Mouse (Mus musculus) stomach, adult 2 months (tissue): ENCODE measurements around the gene Dnaaf2. TPM values are rescaled to one million over a fixed set of nuclear protein-coding genes. Genes with fewer than 3 reads are reported as not detected.

Experiments used
- polyA plus RNA-seq: library from polyadenylated mRNA; depleted of rRNA; stranded (reverse); fragments of >200 nt; gene quantifications from 2 replicates; pipeline ENCODE4 v1.2.3, GENCODE M21; 2012; rRNA removed

Gene Dnaaf2
- polyA plus RNA-seq: 0.44 and 0.66 TPM in 2 replicates

DNA sequence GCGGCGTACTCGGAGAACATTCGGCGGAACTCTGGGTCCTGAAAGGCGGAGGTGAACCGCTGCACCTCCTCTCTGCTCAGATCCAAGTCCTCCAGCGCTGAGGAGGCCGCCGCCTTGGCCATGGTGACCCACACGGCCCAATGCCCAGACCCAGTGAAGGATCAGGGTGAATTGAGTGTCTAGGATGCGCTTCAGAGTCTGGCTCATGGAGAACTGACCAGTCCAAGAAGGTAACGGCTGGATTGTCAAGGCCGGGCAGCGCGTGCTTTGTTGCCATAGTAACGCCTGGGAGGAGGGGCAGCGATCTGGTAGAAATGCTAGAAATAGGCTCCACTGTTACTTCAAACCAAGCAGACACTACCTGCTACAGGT, at the start of gene Dnaaf2:
Gene Dnaaf2, minus strand, starts transcription at position 266 of the 372 bp plus-strand sequence.

DNA sequence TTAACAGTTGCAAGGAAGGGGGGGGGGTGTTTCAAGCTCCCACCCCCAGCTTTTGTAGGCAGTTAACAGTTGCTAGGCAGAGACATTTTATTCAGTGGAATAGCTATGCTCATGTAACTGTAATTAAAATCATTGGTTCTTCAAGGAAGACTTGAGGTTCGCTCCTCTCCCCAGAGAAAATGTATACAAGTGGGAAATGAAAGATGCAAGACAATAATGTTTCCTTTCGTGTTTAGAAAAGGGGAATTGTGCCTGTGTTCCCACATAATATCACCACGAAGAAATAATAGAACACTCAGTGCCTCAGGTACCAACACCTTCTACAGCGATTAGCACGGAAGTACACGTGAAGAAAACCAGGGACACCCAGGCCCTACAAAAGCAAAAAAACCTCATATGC, 42.6 kb upstream of the Dnaaf2 start, which contains the start of gene Klhdc1:
Gene Klhdc1, plus strand, starts transcription at position 301 of the 400 bp plus-strand sequence.

DNA sequence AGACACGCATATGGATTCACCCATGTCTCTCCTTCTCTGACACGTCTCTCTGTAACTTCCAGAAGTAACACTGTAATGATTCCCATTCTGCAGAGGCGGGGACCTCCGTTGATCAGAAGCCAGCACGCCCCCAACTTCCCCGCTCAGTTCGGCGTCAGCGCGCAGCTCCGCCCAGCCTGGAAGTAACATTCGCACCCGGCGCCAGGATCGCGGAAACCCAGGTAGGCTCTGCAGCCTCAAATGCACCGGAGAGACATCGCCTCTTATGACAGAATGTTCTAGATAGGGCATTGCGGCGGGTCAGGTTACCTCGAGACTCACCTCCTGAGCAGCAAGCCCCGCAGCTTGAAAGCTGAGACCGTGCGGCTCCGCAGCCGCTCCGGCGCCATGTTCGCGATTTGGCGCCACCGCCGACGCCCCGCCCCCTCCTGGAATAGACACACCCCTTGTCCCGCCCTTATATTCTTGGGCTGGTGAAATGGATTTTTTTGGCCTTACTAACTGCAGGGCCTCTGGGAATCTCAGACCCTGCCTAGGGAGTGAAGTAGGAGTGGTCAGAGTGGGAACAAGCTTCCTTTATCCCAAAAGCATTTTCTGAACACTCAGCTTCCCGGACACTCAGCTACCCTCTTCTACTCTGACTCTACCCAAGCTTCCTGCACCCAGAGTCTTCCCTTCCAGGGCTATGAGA, 29.7 kb upstream of the Dnaaf2 start, which contains the start of gene Pole2:
Gene Pole2, minus strand, starts transcription at position 420 of the 691 bp plus-strand sequence.

DNA sequence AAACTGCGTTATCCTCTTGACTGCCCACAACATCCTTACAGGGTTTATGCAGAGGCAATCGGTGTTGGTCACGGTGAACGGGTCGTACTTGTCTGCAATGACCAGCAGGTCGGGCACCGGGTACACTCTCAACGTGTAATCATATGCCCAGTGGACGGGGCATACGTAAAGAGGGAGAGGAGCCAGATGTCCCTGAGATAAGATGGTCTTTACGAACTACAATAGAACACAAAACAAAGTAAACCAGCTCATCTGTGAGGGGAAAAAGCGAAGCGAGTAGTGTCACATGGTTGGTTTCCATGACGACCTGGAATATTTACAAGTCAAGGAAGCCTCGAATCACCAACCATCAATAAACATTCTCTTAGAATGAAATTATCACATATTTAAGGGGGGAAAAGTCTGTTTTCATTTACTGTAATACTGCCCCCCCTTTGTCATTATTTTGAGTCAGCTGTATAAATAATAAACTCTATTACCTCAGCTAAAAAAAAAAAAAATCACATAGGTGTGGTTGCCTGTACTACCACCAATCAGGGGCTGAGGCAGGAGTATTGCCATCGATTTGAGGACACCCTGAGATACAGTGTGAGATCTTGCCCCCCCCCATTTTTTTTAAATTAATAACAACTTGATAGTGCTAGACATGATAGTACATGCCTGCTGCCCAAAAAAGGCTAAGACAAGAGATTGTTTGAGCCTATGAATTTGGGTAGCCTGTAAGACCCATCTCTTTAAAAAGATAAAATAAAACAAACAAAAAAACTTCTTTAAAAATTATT, 6.0 kb upstream of the Dnaaf2 start, which contains the start of gene Gm49384:
Gene Gm49384, minus strand, starts transcription at position 216 of the 782 bp plus-strand sequence.

DNA sequence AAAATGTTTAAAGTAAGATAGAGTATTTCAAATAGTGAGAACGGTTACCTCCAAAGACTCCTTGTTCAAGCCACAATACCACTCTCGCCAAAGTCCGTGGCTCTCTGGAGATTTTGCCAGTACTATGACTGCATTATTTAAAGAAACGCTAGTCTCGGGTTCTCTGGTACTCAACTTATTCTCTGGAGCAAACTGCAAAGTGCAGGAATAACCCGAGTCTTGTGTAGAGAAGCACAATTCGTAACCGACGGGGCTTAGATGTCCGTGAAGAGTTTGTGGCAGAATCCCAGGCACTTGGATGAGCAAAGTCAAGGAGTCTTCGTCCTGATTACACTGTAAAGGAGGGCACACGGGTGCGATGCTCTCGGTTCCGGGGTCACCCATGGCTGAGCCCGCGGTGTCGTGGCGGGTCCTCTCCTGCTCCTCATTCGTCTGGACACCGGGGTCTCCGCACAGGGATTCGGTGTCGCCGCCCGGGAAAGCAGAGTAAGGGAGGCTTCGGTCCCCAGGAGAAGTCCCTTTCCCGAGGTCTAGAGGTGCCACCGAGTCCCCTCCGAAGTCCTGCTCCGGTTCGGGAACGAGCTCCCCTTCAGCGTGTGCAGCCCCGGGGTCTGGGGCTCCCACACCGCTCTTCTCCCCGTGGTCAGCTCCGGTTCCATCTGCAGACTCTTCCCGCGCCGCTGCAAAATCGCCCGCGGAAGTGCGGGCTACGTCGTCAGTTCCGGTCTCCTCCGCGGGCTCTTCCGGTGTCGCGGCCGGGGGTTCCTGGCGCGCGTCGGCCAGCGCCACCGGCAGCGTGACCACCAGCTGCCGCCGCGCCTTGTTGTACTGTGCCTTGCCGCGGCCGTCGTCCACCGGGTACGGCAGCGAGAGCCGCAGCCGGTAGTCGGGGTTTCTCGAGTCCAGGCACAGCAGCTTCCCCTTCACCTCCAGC, 1.5 kb downstream of the Dnaaf2 start, which contains the start of gene Gm49383:
Gene Gm49383, minus strand, starts transcription at position 661 of the 934 bp plus-strand sequence.

DNA sequence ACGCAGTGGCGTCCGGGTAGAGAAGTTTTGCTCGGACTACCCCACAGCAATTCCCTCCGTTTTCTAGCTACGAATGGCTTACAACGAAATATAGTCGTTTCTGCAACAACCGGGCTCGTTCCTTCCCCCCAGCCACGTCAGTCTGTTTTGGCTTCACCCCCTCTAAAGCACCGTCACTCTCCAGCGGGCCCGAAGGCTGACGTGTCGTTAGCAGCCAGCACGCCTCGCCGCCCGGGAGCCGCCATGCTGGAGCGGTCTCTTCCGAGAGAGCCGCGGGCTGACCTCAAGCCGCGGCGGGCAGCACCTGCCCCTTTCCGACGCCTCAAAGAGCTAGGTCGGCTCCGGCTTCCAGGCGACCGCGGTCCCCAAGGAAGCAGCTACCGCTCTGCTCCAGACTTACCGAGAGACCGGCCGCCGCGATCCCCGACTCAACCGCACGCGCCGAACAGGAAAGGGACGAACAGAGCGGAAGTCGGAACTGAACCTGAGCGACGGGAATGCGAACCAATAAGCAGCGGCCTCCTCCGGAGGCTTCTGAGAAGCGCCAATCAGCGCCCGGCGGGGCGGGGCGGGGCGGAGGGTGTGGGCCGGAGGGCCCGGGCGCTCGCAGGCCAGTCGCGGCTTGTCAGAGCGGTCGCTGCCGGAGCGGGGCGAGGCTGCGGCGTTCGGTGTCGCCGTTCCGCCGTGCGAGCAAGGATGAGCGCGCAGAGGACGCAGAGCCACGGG, 14.5 kb downstream of the Dnaaf2 start, which contains the start of the genes Rpl36al and Mgat2:
Gene Rpl36al, minus strand, starts transcription at position 501 of the 726 bp plus-strand sequence.
Gene Mgat2, plus strand, starts transcription at position 575 of the 726 bp plus-strand sequence.

DNA sequence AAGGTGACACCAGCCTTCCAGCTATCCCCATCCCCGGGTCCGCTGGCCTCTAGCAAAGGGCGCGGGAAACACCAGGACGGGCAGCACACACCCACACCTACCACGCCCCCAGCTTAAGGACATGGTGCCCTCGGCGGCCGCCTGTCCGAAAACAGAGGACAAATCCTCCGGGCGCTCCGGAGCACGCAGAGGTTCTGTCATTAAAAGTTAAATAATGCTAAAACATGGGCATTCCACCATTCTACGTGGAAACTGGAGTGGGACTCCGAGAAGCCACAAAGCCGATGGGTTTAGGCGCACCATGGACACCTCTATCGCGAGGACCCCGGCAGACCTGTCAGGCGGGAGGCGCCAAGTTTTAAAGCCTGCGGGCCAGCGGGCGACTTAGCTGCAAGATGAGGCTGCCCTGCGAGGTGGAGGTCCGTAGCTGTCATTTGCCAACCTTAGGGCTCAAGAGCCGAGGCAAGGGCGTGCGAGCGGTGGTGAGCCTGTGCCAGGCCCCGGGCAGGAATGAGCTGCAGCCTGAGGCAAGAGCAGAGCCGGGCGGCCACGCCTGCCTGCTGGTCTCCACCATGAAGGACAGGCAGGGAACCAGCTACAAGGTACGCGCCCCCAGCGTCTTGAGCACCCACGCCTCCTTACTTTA, 29.6 kb downstream of the Dnaaf2 start, which contains the start of gene Lrr1:
Gene Lrr1, plus strand, starts transcription at position 354 of the 646 bp plus-strand sequence.

DNA sequence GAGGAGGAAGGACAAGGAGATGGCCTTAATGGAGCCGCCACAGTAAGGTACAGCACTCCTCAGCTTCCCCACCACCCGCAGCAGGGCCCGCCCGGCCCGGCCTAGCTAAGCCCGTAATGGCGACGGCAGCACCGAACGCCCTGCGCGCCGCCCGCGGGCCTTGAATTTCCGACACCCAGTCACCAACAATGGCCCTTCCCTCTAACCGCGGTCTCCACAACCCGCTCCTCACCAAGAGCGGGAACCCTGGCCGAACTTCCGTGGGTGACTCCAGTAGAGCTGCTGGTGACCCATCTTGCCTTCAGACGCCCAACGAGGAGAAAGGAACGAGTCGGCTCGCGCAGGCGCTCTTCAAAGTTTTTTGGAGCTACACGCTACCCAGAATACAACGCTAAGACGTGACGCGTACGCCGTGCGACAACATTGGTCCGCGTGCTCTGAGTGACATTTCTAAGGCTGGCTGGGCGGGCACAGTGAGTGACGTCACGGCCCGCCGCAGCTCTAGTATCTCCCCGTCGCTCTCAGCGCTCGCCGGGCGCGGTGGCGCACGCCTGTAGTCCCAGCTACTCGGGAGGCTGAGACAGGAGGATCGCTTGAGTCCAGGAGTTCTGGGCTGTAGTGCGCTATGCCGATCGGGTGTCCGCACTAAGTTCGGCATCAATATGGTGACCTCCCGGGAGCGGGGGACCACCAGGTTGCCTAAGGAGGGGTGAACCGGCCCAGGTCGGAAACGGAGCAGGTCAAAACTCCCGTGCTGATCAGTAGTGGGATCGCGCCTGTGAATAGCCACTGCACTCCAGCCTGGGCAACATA, 39.3 kb downstream of the Dnaaf2 start, which contains the start of gene Rps29:
Gene Rps29, minus strand, starts transcription at position 422 of the 813 bp plus-strand sequence.

Other genes starting within 250 kb of the Dnaaf2 start
- gene Rps29, start 39.2 kb downstream of the Dnaaf2 start, polyA plus RNA-seq: 863 and 992 TPM in 2 replicates
- gene Lrr1, start 29.6 kb downstream of the Dnaaf2 start, polyA plus RNA-seq: 1.3 and 1.9 TPM in 2 replicates
- gene Rpl36al, start 14.3 kb downstream of the Dnaaf2 start, polyA plus RNA-seq: 13.5 and 13.7 TPM in 2 replicates
- 8.0 and 13.5 TPM in 2 replicates for gene Mgat2, start 14.3 kb downstream of the Dnaaf2 start, polyA plus RNA-seq
- 1.2 and 1.5 TPM in 2 replicates for gene Gm49383, start 1.3 kb downstream of the Dnaaf2 start, polyA plus RNA-seq
- not detected in 2 replicates for gene Gm49384, start 5.8 kb upstream of the Dnaaf2 start, polyA plus RNA-seq
- gene Pole2, start 29.8 kb upstream of the Dnaaf2 start, polyA plus RNA-seq: 1.1 and 1.9 TPM in 2 replicates
- gene Klhdc1, start 42.7 kb upstream of the Dnaaf2 start, polyA plus RNA-seq: 0.22 and 0.31 TPM in 2 replicates
- 12.9 and 24.8 TPM in 2 replicates for gene Klhdc2, start 98.3 kb upstream of the Dnaaf2 start, polyA plus RNA-seq
- gene Nemf, start 158.7 kb upstream of the Dnaaf2 start, polyA plus RNA-seq: 0.20 and 0.52 TPM in 2 replicates
- 113 and 199 TPM in 2 replicates for gene Arf6, start 173.7 kb upstream of the Dnaaf2 start, polyA plus RNA-seq
- 0.76 and 1.1 TPM in 2 replicates for gene Gm9887, start 174.0 kb upstream of the Dnaaf2 start, polyA plus RNA-seq